11 mouse cellular contexts compared by ENCODE assay signal in the genomic region with DNA sequence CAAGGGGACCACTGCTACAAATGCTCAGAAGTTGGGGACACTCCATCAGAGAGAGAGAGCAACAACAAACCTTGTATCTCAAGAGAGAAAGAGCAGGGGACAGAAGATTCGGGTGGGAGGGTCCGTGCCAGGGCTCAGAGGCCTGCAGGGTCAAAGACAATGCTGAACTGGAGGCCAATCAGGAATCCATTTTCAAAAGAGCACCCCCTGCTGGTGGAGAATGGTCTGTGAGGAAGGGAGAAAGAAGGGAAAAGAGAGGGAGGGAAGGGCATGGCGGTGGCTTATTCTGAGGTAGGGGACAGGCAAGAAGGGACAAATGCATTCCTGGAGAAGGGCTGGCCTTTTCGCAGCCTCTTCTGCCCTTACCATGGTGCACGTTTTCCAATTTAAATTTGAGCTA.
DNase-seq lines count a peak whose midpoint lies in the region; ATAC-seq and TF ChIP-seq lines count a peak whose summit lies in the region.
"Had no signal": no experiment of that assay in that cellular context is flagged by ENCODE, and none has a peak within 500 bp of the region (broad histone marks: within the 10 kb centered on the region; RNA-seq: fewer than 3 reads in every experiment).

No protein-coding gene starts in this region.

- WGBS in kidney, adult 2 months, result 90% methylated on average over 5 of the region's 5 CpGs

- no peak overlapping the region for H3K4me3 ChIP-seq in kidney, adult 2 months (ENCODE audit: insufficient read depth, low read depth, low read length)
- H3K4me3 ChIP-seq in ES-Bruce4 (ENCODE audit: low read depth, low read length), result no peak overlapping the region
- H3K4me3 ChIP-seq: embryonic facial prominence, embryonic 12.5 days had no signal

- no peak overlapping the region for H3K27ac ChIP-seq in kidney, adult 2 months (ENCODE audit: insufficient read depth, low read depth, low read length)
- no peak overlapping the region for H3K27ac ChIP-seq in ES-Bruce4 (ENCODE audit: insufficient read depth, low read length)
- H3K27ac ChIP-seq: macrophage had no signal

- no peaks in the 10 kb centered on the region for H3K27me3 ChIP-seq in kidney, adult 2 months (replicated peaks; ENCODE audit: control insufficient read depth, insufficient read depth, low read length)
- H3K27me3 ChIP-seq in ES-Bruce4 (ENCODE audit: control insufficient read depth, insufficient read depth, low read length, poor library complexity, severe bottlenecking), result no peaks in the 10 kb centered on the region
- H3K27me3 ChIP-seq: embryonic facial prominence, embryonic 12.5 days had no signal

- H3K4me1 ChIP-seq in kidney, adult 2 months (ENCODE audit: control insufficient read depth, insufficient read depth, low read length), result no peaks in the 10 kb centered on the region
- H3K4me1 ChIP-seq in ES-Bruce4 (ENCODE audit: control insufficient read depth, insufficient read depth, low read length), result no peaks in the 10 kb centered on the region

- TF ChIP-seq EP300 in ES-Bruce4 (IDR thresholded peaks at IDR 0.05; ENCODE audit: insufficient read depth, low read depth, low read length), result no peak

- peak; percentile 63 for ATAC-seq in megakaryocyte progenitor cell, adult 5-6 weeks (replicated peaks; ENCODE audit: poor library complexity)
- ATAC-seq: inflammation-experienced regulatory T-cells, adult 6 months had no signal

- no peaks in the 10 kb centered on the region for H3K9me3 ChIP-seq in ES-Bruce4 (replicated peaks; ENCODE audit: control insufficient read depth, insufficient read depth, low read length, poor library complexity, severe bottlenecking)
- H3K9me3 ChIP-seq: embryonic facial prominence, embryonic 12.5 days had no signal

- intact Hi-C loops in left cerebral cortex, postnatal 10 days (cut with DNase I), result no loop called here

- DNase-seq in kidney, adult 2 months, result no peak
- DNase-seq in kidney, adult 18-20 months, result no peak
- DNase-seq in A20 (ENCODE audit: low read depth, low spot score), result peak; percentile 32
- no peak for DNase-seq in ovary, postnatal 36 days (ENCODE audit: low spot score)
- DNase-seq in left cerebral cortex, postnatal 10 days (ENCODE audit: extremely low spot score in 1 of 2, low spot score in 2 of 2), result no peak
- DNase-seq: gastrocnemius, postnatal 25 days had no signal

- no peaks in the 10 kb centered on the region for H3K36me3 ChIP-seq in kidney, adult 2 months (ENCODE audit: control insufficient read depth, insufficient read depth, low read length)
- no peaks in the 10 kb centered on the region for H3K36me3 ChIP-seq in ES-Bruce4 (ENCODE audit: control insufficient read depth, insufficient read depth, low read length, poor library complexity, severe bottlenecking)
- H3K36me3 ChIP-seq: embryonic facial prominence, embryonic 12.5 days had no signal

- no peak for TF ChIP-seq POLR2A in kidney, adult 2 months (IDR thresholded peaks at IDR 0.05; ENCODE audit: low read depth, low read length)
- TF ChIP-seq POLR2A in ES-Bruce4 (IDR thresholded peaks at IDR 0.05; ENCODE audit: insufficient read depth, low read length), result no peak

- 0 out of 2 replicates have a peak, but pooled peaks have one; percentile 18 for TF ChIP-seq CTCF in kidney, adult 2 months (conservative IDR thresholded peaks at IDR 0.05; ENCODE audit: insufficient read depth, insufficient read length, low read depth, low read length)
- TF ChIP-seq CTCF in ES-Bruce4 (IDR thresholded peaks at IDR 0.05; ENCODE audit: low read depth, low read length), result peak; percentile 42

- no peak overlapping the region for H3K9ac ChIP-seq in ES-Bruce4 (ENCODE audit: low read depth, poor library complexity, severe bottlenecking)
- H3K9ac ChIP-seq: embryonic facial prominence, embryonic 12.5 days had no signal
